Mouse (Mus musculus): ENCODE measurements around the gene Odf2l. TPM values are rescaled to one million over a fixed set of nuclear protein-coding genes. Genes with fewer than 3 reads are reported as not detected.

Odf2l gene
- total RNA-seq, 1 experiment = 15.6 TPM

- no peak for TF ChIP-seq ZNF384 (IDR thresholded peaks at IDR 0.05; ENCODE audit: low read depth, low read length)
- no peak for TF ChIP-seq ZC3H11A (IDR thresholded peaks at IDR 0.05; ENCODE audit: borderline replicate concordance, low read depth, low read length)
- TF ChIP-seq MAFK (IDR thresholded peaks at IDR 0.05; ENCODE audit: insufficient read depth, low read depth, low read length) = no peak
- no peak for TF ChIP-seq CHD2 (IDR thresholded peaks at IDR 0.05; ENCODE audit: low read depth, low read length)
- TF ChIP-seq HCFC1 (IDR thresholded peaks at IDR 0.05; ENCODE audit: borderline replicate concordance, insufficient read depth, low read length) = no peak
- Histone ChIP-seq H3K4me3 (ENCODE audit: insufficient read depth in 1 of 2, low read depth in 1 of 2, low read length in 2 of 2, poor library complexity in 1 of 2, severe bottlenecking in 1 of 2) (no peak overlapping the region), H3K9ac (ENCODE audit: insufficient read depth, low read depth, low read length, poor library complexity, severe bottlenecking) (no peak overlapping the region), H3K4me1 (ENCODE audit: control insufficient read depth in 2 of 2, insufficient read depth in 2 of 2, low read length in 2 of 2, poor library complexity in 1 of 2) (no peaks in the 10 kb centered on the region), H3K36me3 (ENCODE audit: control insufficient read depth, insufficient read depth, low read length, poor library complexity, severe bottlenecking) (no peaks in the 10 kb centered on the region), H3K27ac (ENCODE audit: insufficient read depth, low read depth, low read length, poor library complexity, severe bottlenecking) (no peak overlapping the region), H3K9me3 (ENCODE audit: control insufficient read depth, insufficient read depth, low read depth, low read length) (no peaks in the 10 kb centered on the region)
- DNase-seq (ENCODE audit: low read depth, low spot score) = no peak
- in situ Hi-C loops (cut with MboI; ENCODE audit: low sequenced_read_pairs in 2 of 2, unreplicated experiment in 2 of 2) = no loop called here
These were observed 51.6 kb downstream of the Odf2l start for GRCm38 (mm10) chr3:145170028-145170427.

GRCm38 (mm10) chr3:145170604-145171389 lies 52.4 kb downstream of the Odf2l start:
- no peak overlapping the region for H3K4me3 ChIP-seq (ENCODE audit: insufficient read depth in 1 of 2, low read depth in 1 of 2, low read length in 2 of 2, poor library complexity in 1 of 2, severe bottlenecking in 1 of 2)
- H3K4me1 ChIP-seq (ENCODE audit: control insufficient read depth in 2 of 2, insufficient read depth in 2 of 2, low read length in 2 of 2, poor library complexity in 1 of 2) = no peaks in the 10 kb centered on the region
- no peaks in the 10 kb centered on the region for H3K36me3 ChIP-seq (ENCODE audit: control insufficient read depth, insufficient read depth, low read length, poor library complexity, severe bottlenecking)
- in situ Hi-C loops (cut with MboI; ENCODE audit: low sequenced_read_pairs in 2 of 2, unreplicated experiment in 2 of 2) = no loop called here
- no peak for TF ChIP-seq MAFK (IDR thresholded peaks at IDR 0.05; ENCODE audit: insufficient read depth, low read depth, low read length)
- TF ChIP-seq ZNF384 (IDR thresholded peaks at IDR 0.05; ENCODE audit: low read depth, low read length) = no peak
- TF ChIP-seq HCFC1 (IDR thresholded peaks at IDR 0.05; ENCODE audit: borderline replicate concordance, insufficient read depth, low read length) = no peak
- TF ChIP-seq CHD2 (IDR thresholded peaks at IDR 0.05; ENCODE audit: low read depth, low read length) = no peak
- TF ChIP-seq ZC3H11A (IDR thresholded peaks at IDR 0.05; ENCODE audit: borderline replicate concordance, low read depth, low read length) = no peak
- no peaks in the 10 kb centered on the region for H3K9me3 ChIP-seq (ENCODE audit: control insufficient read depth, insufficient read depth, low read depth, low read length)
- H3K27ac ChIP-seq (ENCODE audit: insufficient read depth, low read depth, low read length, poor library complexity, severe bottlenecking) = no peak overlapping the region
- no peak for DNase-seq (ENCODE audit: low read depth, low spot score)
- H3K9ac ChIP-seq (ENCODE audit: insufficient read depth, low read depth, low read length, poor library complexity, severe bottlenecking) = no peak overlapping the region

DNA sequence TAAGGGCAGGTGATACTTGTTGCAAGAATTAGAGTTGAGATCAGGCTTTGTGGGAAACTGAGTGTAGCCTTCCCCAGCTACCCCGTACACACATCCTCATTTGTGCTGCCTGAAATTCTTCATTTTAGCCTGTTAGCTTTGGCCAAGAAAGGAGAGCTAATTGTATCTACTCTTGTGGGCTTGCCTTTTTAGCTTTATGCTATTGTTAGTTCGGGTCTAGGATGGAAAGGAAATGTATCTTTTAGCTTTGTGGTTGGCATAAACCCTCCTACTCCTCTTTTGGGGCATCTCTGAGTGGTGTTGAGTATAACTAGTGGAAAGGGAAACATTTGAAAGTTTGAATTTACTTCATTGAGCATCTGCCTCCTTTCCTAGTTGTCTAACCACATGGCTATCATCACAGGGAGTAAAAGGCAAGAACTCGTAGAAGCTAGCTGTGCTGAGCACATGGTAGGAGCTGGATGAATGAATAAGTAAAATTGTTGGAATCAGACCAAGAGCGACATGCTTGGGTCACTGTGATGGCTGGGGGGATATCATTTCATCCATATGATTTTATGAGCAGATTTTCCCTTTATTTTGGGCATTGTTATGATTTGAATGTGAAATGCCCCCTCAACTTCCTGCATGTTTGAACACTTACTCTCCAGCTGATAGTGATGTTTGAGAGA lies 53.1 kb downstream of the Odf2l start:
- Histone ChIP-seq H3K9me3 (ENCODE audit: control insufficient read depth, insufficient read depth, low read depth, low read length) (no peaks in the 10 kb centered on the region), H3K4me1 (ENCODE audit: control insufficient read depth in 2 of 2, insufficient read depth in 2 of 2, low read length in 2 of 2, poor library complexity in 1 of 2) (no peaks in the 10 kb centered on the region), H3K9ac (ENCODE audit: insufficient read depth, low read depth, low read length, poor library complexity, severe bottlenecking) (no peak overlapping the region), H3K4me3 (ENCODE audit: insufficient read depth in 1 of 2, low read depth in 1 of 2, low read length in 2 of 2, poor library complexity in 1 of 2, severe bottlenecking in 1 of 2) (no peak overlapping the region), H3K36me3 (ENCODE audit: control insufficient read depth, insufficient read depth, low read length, poor library complexity, severe bottlenecking) (no peaks in the 10 kb centered on the region), H3K27ac (ENCODE audit: insufficient read depth, low read depth, low read length, poor library complexity, severe bottlenecking) (no peak overlapping the region)
- in situ Hi-C loops (cut with MboI; ENCODE audit: low sequenced_read_pairs in 2 of 2, unreplicated experiment in 2 of 2) = no loop called here
- DNase-seq (ENCODE audit: low read depth, low spot score) = no peak
- no peak for TF ChIP-seq ZC3H11A (IDR thresholded peaks at IDR 0.05; ENCODE audit: borderline replicate concordance, low read depth, low read length)
- TF ChIP-seq CHD2 (IDR thresholded peaks at IDR 0.05; ENCODE audit: low read depth, low read length) = no peak
- TF ChIP-seq MAFK (IDR thresholded peaks at IDR 0.05; ENCODE audit: insufficient read depth, low read depth, low read length) = no peak
- no peak for TF ChIP-seq HCFC1 (IDR thresholded peaks at IDR 0.05; ENCODE audit: borderline replicate concordance, insufficient read depth, low read length)
- no peak for TF ChIP-seq ZNF384 (IDR thresholded peaks at IDR 0.05; ENCODE audit: low read depth, low read length)

DNA sequence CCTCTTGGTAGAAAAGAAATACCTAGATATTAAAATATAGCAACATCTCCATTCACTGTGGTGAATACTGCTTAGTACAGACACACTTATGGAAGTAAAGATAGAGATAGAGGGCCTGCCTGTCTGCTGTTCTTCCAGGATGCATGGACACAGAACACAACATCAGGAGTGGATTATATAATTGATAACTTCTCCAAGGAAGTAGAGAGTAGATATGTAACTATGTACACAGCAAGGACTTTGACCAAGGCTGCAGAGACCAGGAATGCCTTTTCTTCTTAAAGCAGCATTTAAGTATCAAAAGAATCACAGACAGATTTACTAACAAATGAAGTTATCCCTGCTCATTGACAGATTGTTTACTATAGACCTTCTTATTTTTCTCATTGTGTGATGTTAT lies 66.3 kb downstream of the Odf2l start:
- no peak for TF ChIP-seq ZNF384 (IDR thresholded peaks at IDR 0.05; ENCODE audit: low read depth, low read length)
- no peak for TF ChIP-seq MAFK (IDR thresholded peaks at IDR 0.05; ENCODE audit: insufficient read depth, low read depth, low read length)
- TF ChIP-seq HCFC1 (IDR thresholded peaks at IDR 0.05; ENCODE audit: borderline replicate concordance, insufficient read depth, low read length) = no peak
- TF ChIP-seq CHD2 (IDR thresholded peaks at IDR 0.05; ENCODE audit: low read depth, low read length) = no peak

More for the DNA sequence above, 66.3 kb downstream of the Odf2l start:
- no peaks in the 10 kb centered on the region for H3K36me3 ChIP-seq (ENCODE audit: control insufficient read depth, insufficient read depth, low read length, poor library complexity, severe bottlenecking)
- no peaks in the 10 kb centered on the region for H3K4me1 ChIP-seq (ENCODE audit: control insufficient read depth in 2 of 2, insufficient read depth in 2 of 2, low read length in 2 of 2, poor library complexity in 1 of 2)
- in situ Hi-C loops (cut with MboI; ENCODE audit: low sequenced_read_pairs in 2 of 2, unreplicated experiment in 2 of 2) = no loop called here
- no peaks in the 10 kb centered on the region for H3K9me3 ChIP-seq (ENCODE audit: control insufficient read depth, insufficient read depth, low read depth, low read length)
- no peak for DNase-seq (ENCODE audit: low read depth, low spot score)
- H3K27ac ChIP-seq (ENCODE audit: insufficient read depth, low read depth, low read length, poor library complexity, severe bottlenecking) = no peak overlapping the region
- no peak overlapping the region for H3K9ac ChIP-seq (ENCODE audit: insufficient read depth, low read depth, low read length, poor library complexity, severe bottlenecking)
- H3K4me3 ChIP-seq (ENCODE audit: insufficient read depth in 1 of 2, low read depth in 1 of 2, low read length in 2 of 2, poor library complexity in 1 of 2, severe bottlenecking in 1 of 2) = no peak overlapping the region
